Mouse (Mus musculus) large intestine, adult 2 months (tissue): Measurements from ENCODE around the gene Slc30a4. TPM values are rescaled to one million over a fixed set of nuclear protein-coding genes. Genes with fewer than 3 reads are reported as not detected.

Source experiments
- DNase-seq: peaks from one replicate; pipeline ENCODE4 v3.0.0-alpha.2; 2012; ENCODE audit warnings: low read depth, low spot score
- WGBS: fragments of 180-500 bp; shearing (Covaris S2); methylation state at CpG from one replicate; pipeline ENCODE4 v1.1.7; 2018; 5-methylcytosine and 5-hydroxymethylcytosine counted together
- polyA plus RNA-seq: library from polyadenylated mRNA; depleted of rRNA; stranded (reverse); fragments of >200 nt; gene quantifications from 2 replicates; pipeline ENCODE4 v1.2.3, GENCODE M21; 2012; rRNA removed

Slc30a4 gene
- polyA plus RNA-seq = 9.5 and 16.6 TPM in 2 replicates

DNA sequence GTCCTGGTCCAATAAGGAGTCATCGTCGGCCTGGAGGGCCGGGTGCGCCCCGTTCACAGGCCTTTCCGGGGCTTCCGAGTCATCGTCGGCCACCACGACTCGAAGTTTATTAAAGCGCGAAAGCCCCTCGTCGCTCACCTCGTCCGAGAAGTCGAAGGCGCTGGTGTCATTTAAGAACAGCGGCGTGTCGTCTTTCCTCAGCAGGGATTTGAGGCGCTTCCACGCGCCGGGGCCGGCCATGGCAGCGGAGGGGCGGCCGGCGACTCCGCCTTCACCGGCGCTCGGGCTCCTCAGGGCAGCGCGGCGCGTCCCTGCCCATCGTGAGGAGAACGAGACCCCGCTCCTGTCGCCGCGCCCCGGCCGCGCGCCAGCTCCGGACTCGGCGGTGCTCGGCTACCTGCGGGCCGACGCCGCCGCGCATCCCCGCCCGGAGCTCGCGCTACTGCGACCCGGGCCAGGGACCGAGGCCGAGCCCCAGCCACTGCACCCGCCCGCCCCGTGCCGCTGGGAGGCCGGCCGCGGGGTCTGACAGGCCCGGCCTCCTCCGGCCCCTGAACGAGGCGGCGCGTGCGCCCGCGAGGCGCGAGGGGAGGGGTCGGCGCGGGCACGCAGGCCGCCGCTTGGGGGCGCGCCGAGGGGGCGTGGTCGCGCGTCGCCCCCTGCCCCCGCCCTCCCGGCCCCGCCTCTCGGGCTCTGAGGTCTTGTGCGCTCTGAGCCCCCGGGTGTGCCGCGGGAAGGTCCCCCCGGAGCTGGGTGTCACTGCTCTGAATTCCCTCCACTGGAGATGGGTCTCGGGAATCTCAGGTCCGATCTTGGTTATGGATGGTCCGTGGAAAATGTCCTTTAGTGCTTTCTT, at the start of gene Slc30a4:
Gene Slc30a4, minus strand, starts transcription at position 483 of the 856 bp plus-strand sequence.
- DNase-seq = no peak
- WGBS = 1% methylated on average over 110 of the region's 111 CpGs

DNA sequence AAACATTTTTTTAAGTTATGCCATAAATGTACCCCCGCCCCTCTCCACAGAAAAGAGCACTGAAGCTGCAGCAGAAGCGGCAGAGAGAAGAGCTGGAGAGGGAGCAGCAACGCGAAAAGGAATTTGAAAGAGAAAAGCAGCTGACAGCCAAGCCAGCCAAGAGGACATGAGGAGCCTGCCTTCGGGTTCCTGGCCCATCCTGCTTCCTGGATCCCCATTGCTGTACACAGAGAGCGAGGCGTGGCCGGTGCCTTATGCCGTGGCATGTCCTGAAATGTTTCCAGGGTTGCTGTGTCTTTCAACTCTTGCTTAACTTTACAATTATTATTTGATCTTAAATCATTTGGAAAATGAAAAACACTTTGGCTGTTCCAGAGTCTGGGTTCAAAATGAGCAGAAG, 44.0 kb upstream of the Slc30a4 start:
- DNase-seq = no peak
- 44% methylated on average over 9 of the region's 9 CpGs for WGBS

DNA sequence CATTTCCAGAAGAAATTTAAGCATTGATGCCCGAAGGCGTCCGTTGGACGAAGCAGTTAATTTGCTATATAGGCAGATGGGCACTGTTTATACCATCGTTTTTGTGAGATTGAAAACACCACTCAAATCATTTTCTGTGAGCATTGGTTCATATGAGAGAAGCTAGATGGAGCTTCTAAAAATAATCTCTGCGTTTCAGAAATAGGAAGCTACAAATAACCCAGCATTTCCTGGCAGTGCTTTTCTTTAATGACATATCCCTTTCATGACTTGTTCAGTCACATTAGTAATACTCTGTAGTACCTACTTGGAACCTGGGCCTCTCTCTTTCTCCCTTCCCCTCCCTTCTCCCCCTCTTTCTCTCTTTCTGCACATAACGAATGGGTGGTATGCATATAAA, 36.6 kb upstream of the Slc30a4 start:
- DNase-seq = no peak
- WGBS = 12% methylated on average over 7 of the region's 7 CpGs

DNA sequence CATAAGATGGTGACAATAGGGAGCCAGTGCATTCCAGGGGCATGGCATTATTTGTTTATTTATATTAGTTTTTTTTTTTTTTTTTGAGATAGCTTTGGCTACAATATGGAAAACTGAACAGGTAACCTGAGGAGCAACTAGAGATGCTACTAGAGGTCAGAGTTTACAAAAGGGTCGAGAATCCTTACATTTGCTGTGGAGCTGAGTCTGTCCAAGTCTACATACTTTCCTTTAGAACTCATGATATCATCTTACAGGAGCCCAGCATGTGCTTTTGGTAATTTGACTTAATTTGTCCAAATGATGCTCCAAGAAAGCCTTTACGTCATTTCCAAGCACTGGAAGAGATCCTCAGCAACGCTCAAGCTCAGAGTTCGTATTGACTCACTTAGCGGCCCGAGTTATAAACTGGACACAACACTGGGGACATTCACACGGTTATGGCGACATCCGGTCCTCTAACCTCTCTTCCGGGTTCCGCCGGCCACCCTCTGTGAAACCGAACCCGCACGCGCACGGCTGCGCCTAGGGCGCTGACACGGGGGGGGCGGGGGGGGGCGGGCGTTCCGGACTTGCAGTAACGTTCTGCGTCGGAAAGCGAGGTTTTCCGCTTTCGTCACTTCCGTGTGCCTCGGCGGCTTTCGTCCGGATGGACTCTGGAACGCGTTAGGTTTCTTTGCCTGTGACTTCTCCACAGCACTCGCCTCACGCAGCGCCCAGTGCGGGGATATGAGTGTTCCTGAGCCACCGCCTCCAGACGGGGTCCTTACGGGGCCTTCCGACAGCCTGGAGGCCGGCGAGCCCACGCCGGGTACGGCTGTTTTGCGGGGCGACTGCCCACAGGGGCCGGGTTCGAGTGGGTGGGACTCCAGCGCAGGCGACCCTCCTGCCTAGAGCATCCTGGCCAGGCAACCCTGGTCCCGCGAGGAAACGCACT, 35.7 kb upstream of the Slc30a4 start, which contains the start of gene Bloc1s6:
Gene Bloc1s6, plus strand, starts transcription at position 610 of the 937 bp plus-strand sequence.
- under 1% methylated on average over 56 of the region's 59 CpGs for WGBS
- no peak for DNase-seq

DNA sequence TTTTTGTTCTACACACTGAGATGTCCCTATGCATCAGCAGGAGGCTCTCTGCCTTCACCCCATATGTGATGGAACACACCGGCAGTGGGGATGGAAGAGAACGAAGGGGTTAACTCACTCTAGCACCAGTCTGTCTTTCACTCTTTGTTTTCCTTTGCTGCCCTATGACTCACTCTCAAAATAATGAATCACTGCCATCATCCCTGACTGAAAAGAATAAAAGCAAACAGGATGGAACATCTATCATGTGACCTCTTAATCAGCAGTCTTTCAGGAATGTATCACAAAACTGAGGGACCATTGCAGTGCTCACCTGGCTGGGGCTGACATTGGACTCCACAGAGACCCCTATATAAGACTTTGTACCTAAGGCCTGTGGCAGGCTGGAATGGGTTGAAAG, 29.0 kb upstream of the Slc30a4 start:
- 48% methylated on average over 2 of the region's 2 CpGs for WGBS
- no peak for DNase-seq

GRCm38 (mm10) chr2:122725604-122726003, 23.1 kb upstream of the Slc30a4 start:
- WGBS = 55% methylated on average over 10 of the region's 10 CpGs
- DNase-seq = no peak

DNA sequence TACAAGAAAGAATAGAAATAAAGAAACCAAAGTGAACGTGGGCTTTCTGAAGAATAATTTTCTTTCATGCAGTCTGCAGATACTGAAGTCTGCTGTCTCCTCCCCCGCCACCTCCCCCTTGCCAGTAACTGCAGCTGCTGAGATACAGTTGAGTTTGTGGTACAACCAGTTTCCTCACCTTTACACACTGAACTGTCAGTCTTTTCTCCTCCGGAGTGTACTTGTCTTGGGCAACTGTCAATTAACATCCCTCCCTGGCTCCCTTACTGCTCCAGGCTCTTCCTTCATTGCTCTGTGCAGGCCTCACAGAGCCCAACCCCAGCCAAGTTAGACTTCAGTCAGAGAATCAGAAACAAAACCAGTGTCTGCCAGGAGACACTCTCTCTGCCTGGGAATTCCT, 18.1 kb upstream of the Slc30a4 start:
- no peak for DNase-seq
- WGBS = 47% methylated on average over 3 of the region's 3 CpGs

- WGBS = 32% methylated on average over 1 of the region's 1 CpGs
- no peak for DNase-seq
Observed at GRCm38 (mm10) chr2:122719232-122719631, 16.8 kb upstream of the Slc30a4 start.

GRCm38 (mm10) chr2:122716301-122716842, 13.9 kb upstream of the Slc30a4 start:
- no peak for DNase-seq
- 85% methylated on average over 3 of the region's 3 CpGs for whole genome bisulfite sequencing

- 44% methylated on average over 5 of the region's 5 CpGs for WGBS
- no peak for DNase-seq
Observed at GRCm38 (mm10) chr2:122715148-122715692, 12.8 kb upstream of the Slc30a4 start.

DNA sequence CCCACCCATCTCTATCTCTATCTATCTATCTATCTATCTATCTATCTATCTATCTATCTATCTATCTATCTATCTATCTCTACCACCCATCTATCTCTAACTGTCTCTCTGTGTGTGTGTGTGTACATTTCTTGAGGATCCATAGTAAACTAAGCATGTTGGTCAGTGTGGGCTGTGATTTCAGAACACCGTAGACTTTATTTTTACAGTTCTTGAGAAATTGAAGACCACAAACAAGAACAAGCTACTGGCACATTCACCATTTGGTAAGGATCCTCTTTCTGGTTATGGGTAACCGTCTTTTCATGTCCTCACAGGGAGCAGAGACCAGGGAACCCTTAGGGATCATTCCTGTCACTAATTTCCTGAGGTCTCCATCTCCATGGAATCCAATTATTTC, 10.4 kb upstream of the Slc30a4 start:
- WGBS = 92% methylated on average over 2 of the region's 2 CpGs
- DNase-seq = no peak

DNA sequence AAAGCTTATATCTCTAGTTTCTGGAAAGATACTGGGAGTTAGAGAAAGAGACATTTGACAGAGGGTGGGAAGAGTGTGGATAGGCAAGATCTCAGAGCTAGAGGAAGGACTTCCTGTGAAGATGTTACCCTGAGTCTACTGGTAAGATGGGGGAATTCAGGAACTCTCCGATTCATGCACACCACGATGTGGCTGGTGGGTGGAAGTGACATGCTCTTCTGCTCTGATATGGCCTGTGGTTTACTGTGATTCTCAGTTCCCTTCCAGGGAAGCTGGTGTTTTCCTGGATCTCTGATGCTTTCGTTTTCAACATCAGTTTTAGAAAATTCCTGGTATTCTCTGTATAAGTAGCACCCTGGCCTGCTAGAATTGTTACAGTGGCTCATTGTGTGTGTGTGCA, 9.4 kb upstream of the Slc30a4 start:
- WGBS = 75% methylated on average over 3 of the region's 3 CpGs

DNA sequence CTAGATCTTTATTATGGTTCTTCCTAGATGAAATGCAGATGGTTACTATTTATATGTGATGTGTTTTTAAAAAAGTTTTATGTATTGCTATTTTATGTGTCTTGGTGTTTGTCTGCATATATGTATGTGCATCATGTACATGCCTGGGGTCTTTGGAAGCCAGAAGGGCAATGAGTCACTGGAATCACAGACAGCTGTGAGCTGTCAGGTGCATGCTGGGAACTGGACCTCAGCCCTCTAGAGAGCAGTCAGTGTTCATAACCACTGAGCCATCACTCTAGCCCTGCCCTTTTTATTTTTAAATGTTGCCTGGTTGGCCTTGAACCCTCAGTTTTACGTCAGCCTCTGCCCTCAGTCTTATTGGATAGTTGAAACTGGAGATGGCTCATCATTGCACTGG, 6.7 kb upstream of the Slc30a4 start:
- WGBS = 71% methylated on average over 1 of the region's 1 CpGs

More for the DNA sequence above, 9.4 kb upstream of the Slc30a4 start:
- no peak for DNase-seq

DNA sequence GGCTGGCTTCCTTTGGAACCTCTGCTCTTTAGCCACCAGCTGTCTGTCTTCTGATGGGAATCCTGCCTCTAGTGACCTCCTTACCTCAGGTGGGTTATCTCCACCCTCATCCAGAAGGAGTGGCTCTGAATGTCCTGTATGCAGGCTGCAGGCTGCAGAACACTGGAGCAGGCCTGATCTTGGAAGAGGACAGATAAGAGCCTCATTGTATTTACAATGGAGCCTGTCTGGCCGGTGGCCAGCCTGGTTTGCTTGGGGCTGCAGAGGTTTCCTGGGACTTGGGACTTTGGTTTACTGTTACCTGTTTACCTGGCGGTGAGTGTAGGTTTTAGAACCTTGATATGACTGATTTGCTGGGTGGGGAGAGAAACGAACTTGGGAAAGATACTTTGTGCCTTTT, 5.6 kb upstream of the Slc30a4 start:
- peak; percentile 93 for DNase-seq
- WGBS = 23% methylated on average over 3 of the region's 3 CpGs

More for the DNA sequence above, 6.7 kb upstream of the Slc30a4 start:
- no peak for DNase-seq

GRCm38 (mm10) chr2:122704572-122704971, 2.1 kb upstream of the Slc30a4 start:
- WGBS = 15% methylated on average over 2 of the region's 2 CpGs

GRCm38 (mm10) chr2:122701871-122702180, 637 bp downstream of the Slc30a4 start:
- DNase-seq = no peak
- WGBS = under 1% methylated on average over 15 of the region's 15 CpGs

More at GRCm38 (mm10) chr2:122704572-122704971, 2.1 kb upstream of the Slc30a4 start:
- no peak for DNase-seq

- no peak for DNase-seq
- WGBS = 43% methylated on average over 8 of the region's 8 CpGs
Observed at GRCm38 (mm10) chr2:122701012-122701411, 1.5 kb downstream of the Slc30a4 start.

GRCm38 (mm10) chr2:122697526-122697925, 4.9 kb downstream of the Slc30a4 start:
- WGBS = 47% methylated on average over 2 of the region's 2 CpGs
- DNase-seq = no peak

GRCm38 (mm10) chr2:122686665-122687064, 15.8 kb downstream of the Slc30a4 start:
- DNase-seq = no peak

DNA sequence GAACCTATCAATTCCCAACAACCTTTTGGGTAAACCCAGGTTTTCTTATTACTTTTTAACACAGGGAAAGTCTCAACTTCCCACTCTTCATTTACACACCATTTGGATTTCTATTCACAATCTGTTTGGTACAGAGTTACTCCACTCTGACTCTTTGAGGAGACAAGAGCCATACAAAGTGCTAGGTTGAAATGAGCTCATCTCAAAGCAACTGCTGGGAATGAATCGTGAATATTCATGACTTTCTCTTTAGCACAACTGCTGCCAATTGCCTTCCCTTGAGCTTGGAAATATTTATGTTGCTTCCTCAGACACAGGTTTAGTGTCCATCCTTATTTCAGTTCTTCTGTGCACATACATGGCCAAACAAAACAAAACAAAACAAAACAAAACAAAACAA, 18.8 kb downstream of the Slc30a4 start:
- no peak for DNase-seq
- 90% methylated on average over 1 of the region's 1 CpGs for WGBS

More at GRCm38 (mm10) chr2:122686665-122687064, 15.8 kb downstream of the Slc30a4 start:
- 63% methylated on average over 6 of the region's 6 CpGs for WGBS
